26 mouse cellular contexts compared by ENCODE assay signal in the genomic region with DNA sequence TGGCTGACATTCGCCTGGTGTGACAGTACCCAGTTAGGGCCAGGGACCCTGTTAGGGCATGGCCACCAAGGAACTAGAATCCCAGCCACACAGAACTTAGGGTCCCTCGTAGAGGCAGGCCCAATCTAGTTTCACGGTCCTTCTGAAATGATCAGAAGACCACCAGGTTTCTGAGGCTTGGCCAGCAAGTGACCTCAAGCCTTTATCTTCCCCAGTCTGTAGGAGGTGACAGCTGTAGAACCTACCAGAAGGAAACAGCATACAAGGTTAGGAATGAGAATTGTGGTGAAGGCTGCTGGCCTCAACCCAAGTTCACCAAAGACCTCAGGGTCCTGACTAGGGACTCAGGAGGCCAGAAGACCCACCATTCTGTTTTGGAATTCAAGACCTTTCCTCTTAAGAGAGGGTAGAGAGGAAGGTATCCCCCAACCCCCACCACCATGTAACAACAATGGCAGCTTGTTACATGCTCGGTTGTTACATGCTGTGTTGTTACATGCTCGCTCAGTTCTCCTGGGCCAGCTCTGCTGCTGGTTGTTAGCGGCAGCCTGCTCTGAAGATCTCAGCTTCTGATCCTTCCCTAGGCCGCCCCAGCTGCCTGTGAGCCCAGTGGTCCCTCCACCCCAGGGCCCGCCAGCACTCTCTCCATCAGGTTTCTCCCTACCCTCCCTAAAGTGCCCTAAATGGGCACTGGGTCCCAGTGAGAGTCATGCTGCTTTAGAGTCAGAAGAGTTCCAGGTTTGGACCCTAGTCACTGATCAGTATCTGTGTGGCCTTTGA. TPM values are rescaled to one million over a fixed set of nuclear protein-coding genes. Genes with fewer than 3 reads are reported as not detected.
A peak's percentile ranks its signal among the peaks of the same experiment; 100 is the strongest.
DNase-seq lines count a peak whose midpoint lies in the region; ATAC-seq and TF ChIP-seq lines count a peak whose summit lies in the region.
"Had no signal": no experiment of that assay in that cellular context is flagged by ENCODE, and none has a peak within 500 bp of the region (broad histone marks: within the 10 kb centered on the region; RNA-seq: fewer than 3 reads in every experiment).

No protein-coding gene starts in this region.

- no peak overlapping the region for H3K4me2 ChIP-seq in midbrain, embryonic 11.5 days
- no peak overlapping the region for H3K4me2 ChIP-seq in midbrain, embryonic 13.5 days (replicated peaks)
- H3K4me2 ChIP-seq in hindbrain, embryonic 14.5 days (replicated peaks), result no peak overlapping the region
- H3K4me2 ChIP-seq: forebrain, embryonic 13.5 days; heart, embryonic 12.5 days; heart, embryonic 15.5 days; hindbrain, embryonic 15.5 days had no signal

- no peak overlapping the region for H3K9ac ChIP-seq in midbrain, embryonic 11.5 days (ENCODE audit: low read length)
- no peak overlapping the region for H3K9ac ChIP-seq in midbrain, embryonic 13.5 days (replicated peaks)
- H3K9ac ChIP-seq in ES-Bruce4 (ENCODE audit: low read depth, poor library complexity, severe bottlenecking), result no peak overlapping the region
- H3K9ac ChIP-seq in hindbrain, embryonic 14.5 days, result no peak overlapping the region
- H3K9ac ChIP-seq: forebrain, embryonic 13.5 days; heart, embryonic 12.5 days; heart, embryonic 15.5 days; hindbrain, embryonic 15.5 days had no signal

- no peaks in the 10 kb centered on the region for H3K36me3 ChIP-seq in midbrain, embryonic 11.5 days (ENCODE audit: control insufficient read depth, insufficient read depth, low read length)
- no peaks in the 10 kb centered on the region for H3K36me3 ChIP-seq in midbrain, embryonic 13.5 days
- H3K36me3 ChIP-seq in ES-Bruce4 (ENCODE audit: control insufficient read depth, insufficient read depth, low read length, poor library complexity, severe bottlenecking), result no peaks in the 10 kb centered on the region
- no peaks in the 10 kb centered on the region for H3K36me3 ChIP-seq in hindbrain, embryonic 14.5 days (replicated peaks; ENCODE audit: control insufficient read depth, insufficient read depth)
- H3K36me3 ChIP-seq: forebrain, embryonic 10.5 days; heart, embryonic 15.5 days; hindbrain, embryonic 15.5 days had no signal

- TF ChIP-seq CTCF in ES-Bruce4 (IDR thresholded peaks at IDR 0.05; ENCODE audit: low read depth, low read length), result no peak

- no peaks in the 10 kb centered on the region for H3K9me3 ChIP-seq in midbrain, embryonic 11.5 days (ENCODE audit: control insufficient read depth, low read length)
- H3K9me3 ChIP-seq in midbrain, embryonic 13.5 days, result no peaks in the 10 kb centered on the region
- no peaks in the 10 kb centered on the region for H3K9me3 ChIP-seq in ES-Bruce4 (replicated peaks; ENCODE audit: control insufficient read depth, insufficient read depth, low read length, poor library complexity, severe bottlenecking)
- no peaks in the 10 kb centered on the region for H3K9me3 ChIP-seq in hindbrain, embryonic 14.5 days (ENCODE audit: control insufficient read depth, low read length)
- H3K9me3 ChIP-seq: forebrain, embryonic 10.5 days; forebrain, embryonic 13.5 days; heart, embryonic 12.5 days; heart, embryonic 15.5 days; hindbrain, embryonic 15.5 days had no signal

- H3K4me3 ChIP-seq in midbrain, embryonic 11.5 days (ENCODE audit: low read depth, low read length), result no peak overlapping the region
- no peak overlapping the region for H3K4me3 ChIP-seq in midbrain, embryonic 13.5 days (replicated peaks)
- H3K4me3 ChIP-seq in ES-Bruce4 (ENCODE audit: low read depth, low read length), result no peak overlapping the region
- H3K4me3 ChIP-seq in hindbrain, embryonic 14.5 days (replicated peaks; ENCODE audit: low read length), result no peak overlapping the region
- H3K4me3 ChIP-seq: forebrain, embryonic 10.5 days; forebrain, embryonic 13.5 days; heart, embryonic 12.5 days; heart, embryonic 15.5 days; hindbrain, embryonic 15.5 days had no signal

- peak; percentile 77 for DNase-seq in heart, adult 11 months
- no peak for DNase-seq in heart, postnatal 14 days
- peak; percentile 47 for DNase-seq in midbrain, embryonic 11.5 days (ENCODE audit: low spot score, missing footprints)
- no peak for DNase-seq in hindbrain, embryonic 14.5 days (ENCODE audit: low spot score)
- DNase-seq: adrenal gland, adult 8-10 months; adrenal gland, postnatal 25 days; B cell, adult 2 months; cerebellum, adult 11-12 months; cerebellum, adult 8-10 months; cerebellum, postnatal 10 days; cerebellum, postnatal 36 days; embryo, embryonic 11 days; gastrocnemius, postnatal 14 days; heart, postnatal 10 days; heart, postnatal 4 days had no signal

- H3K27me3 ChIP-seq in midbrain, embryonic 11.5 days (ENCODE audit: control insufficient read depth, insufficient read depth, low read length), result no peaks in the 10 kb centered on the region
- no peaks in the 10 kb centered on the region for H3K27me3 ChIP-seq in midbrain, embryonic 13.5 days
- no peaks in the 10 kb centered on the region for H3K27me3 ChIP-seq in ES-Bruce4 (ENCODE audit: control insufficient read depth, insufficient read depth, low read length, poor library complexity, severe bottlenecking)
- H3K27me3 ChIP-seq in hindbrain, embryonic 14.5 days (ENCODE audit: control insufficient read depth, insufficient read depth, low read length), result no peaks in the 10 kb centered on the region
- H3K27me3 ChIP-seq: CH12.LX; forebrain, embryonic 13.5 days; heart, embryonic 12.5 days; heart, embryonic 15.5 days; hindbrain, embryonic 15.5 days had no signal

- intact Hi-C loops in heart, postnatal 14 days (cut with DNase I), result no loop called here

- TF ChIP-seq EP300 in ES-Bruce4 (IDR thresholded peaks at IDR 0.05; ENCODE audit: insufficient read depth, low read depth, low read length), result no peak

- no peak for TF ChIP-seq POLR2A in ES-Bruce4 (IDR thresholded peaks at IDR 0.05; ENCODE audit: insufficient read depth, low read length)

- WGBS in midbrain, embryonic 11.5 days, result 77% methylated on average over 8 of the region's 8 CpGs
- WGBS in midbrain, embryonic 13.5 days, result 81% methylated on average over 8 of the region's 8 CpGs
- 82% methylated on average over 8 of the region's 8 CpGs for WGBS in hindbrain, embryonic 14.5 days

- no peak for ATAC-seq in midbrain, embryonic 11.5 days (ENCODE audit: low FRiP score)
- no peak for ATAC-seq in midbrain, embryonic 13.5 days
- no peak for ATAC-seq in hindbrain, embryonic 14.5 days (ENCODE audit: low FRiP score)
- ATAC-seq: activated CD4-positive, CD25-positive, alpha-beta regulatory T cell, adult 4 months; forebrain, embryonic 13.5 days; forebrain, embryonic 16.5 days; intestine, postnatal 0 days had no signal

- H3K4me1 ChIP-seq in midbrain, embryonic 11.5 days (ENCODE audit: control insufficient read depth, insufficient read depth, low read length), result 0 out of 2 replicates have a peak, but pooled peaks cover 2% of the 10 kb centered on the region
- H3K4me1 ChIP-seq in midbrain, embryonic 13.5 days (replicated peaks), result peaks cover 12% of the 10 kb centered on the region
- H3K4me1 ChIP-seq in ES-Bruce4 (ENCODE audit: control insufficient read depth, insufficient read depth, low read length), result no peaks in the 10 kb centered on the region
- no peaks in the 10 kb centered on the region for H3K4me1 ChIP-seq in hindbrain, embryonic 14.5 days (replicated peaks; ENCODE audit: control insufficient read depth, insufficient read depth, low read length)

- no peak overlapping the region for H3K27ac ChIP-seq in midbrain, embryonic 11.5 days (ENCODE audit: low read depth, low read length)
- H3K27ac ChIP-seq in midbrain, embryonic 13.5 days, result no peak overlapping the region
- H3K27ac ChIP-seq in ES-Bruce4 (ENCODE audit: insufficient read depth, low read length), result peak overlapping the region; percentile 65
- no peak overlapping the region for H3K27ac ChIP-seq in hindbrain, embryonic 14.5 days
- H3K27ac ChIP-seq: forebrain, embryonic 10.5 days; forebrain, embryonic 13.5 days; heart, embryonic 15.5 days; hindbrain, embryonic 15.5 days had no signal

RNA-seq across cellular contexts. Expression of gene Lgals9, which starts 7.8 kb away (rescaled TPM):
- 10 to 100 TPM; 35.5 to 36.1 TPM for total RNA-seq in heart, postnatal 14 days (2021)
- 5.4 and 6.7 TPM in 2 replicates for polyA plus RNA-seq in midbrain, embryonic 11.5 days (2014; fragmentation: Nextera tagmentation; extraction: Ambion mirVana)
- polyA plus RNA-seq in midbrain, embryonic 13.5 days (2015; fragmentation: Nextera tagmentation; extraction: Ambion mirVana), result 4.2 and 4.7 TPM in 2 replicates
- 8.8 and 10.7 TPM in 2 replicates for polyA plus RNA-seq in ES-Bruce4 (2011; ENCODE audit: insufficient read depth, insufficient read length, low read depth, missing spikeins)
- 12.2 and 13.7 TPM in 2 replicates for polyA plus RNA-seq in hindbrain, embryonic 14.5 days (2014; fragmentation: Nextera tagmentation; extraction: Ambion mirVana)

RNA-seq across cellular contexts. Expression of gene Nos2, which starts 56.3 kb away (rescaled TPM):
- 1 to 10 TPM; 6.6 TPM for total RNA-seq in heart, postnatal 14 days (2021)
- polyA plus RNA-seq in midbrain, embryonic 11.5 days (2014; fragmentation: Nextera tagmentation; extraction: Ambion mirVana), result 0.64 and 0.69 TPM in 2 replicates
- 0.71 and 0.82 TPM in 2 replicates for polyA plus RNA-seq in midbrain, embryonic 13.5 days (2015; fragmentation: Nextera tagmentation; extraction: Ambion mirVana)
- polyA plus RNA-seq in ES-Bruce4 (2011; ENCODE audit: insufficient read depth, insufficient read length, low read depth, missing spikeins), result 3.0 and 3.4 TPM in 2 replicates
- 1.1 TPM in 2 replicates for polyA plus RNA-seq in hindbrain, embryonic 14.5 days (2014; fragmentation: Nextera tagmentation; extraction: Ambion mirVana)
- polyA plus RNA-seq: activated CD4-positive, CD25-positive, alpha-beta regulatory T cell, adult 4 months had no signal

Comparison
In these comparisons a context has a peak if more than half of its experiments do, and no peak if none do; other contexts are left out.
1. DNase-seq: peak in heart, adult 11 months (single experiment) and midbrain, embryonic 11.5 days (single experiment); none in heart, postnatal 14 days (0 of 2) and hindbrain, embryonic 14.5 days (single experiment).